Mouse (Mus musculus) v-Abl transformed pro-B cells (cell line): ENCODE measurements around the gene Ackr2.

Experiments used
- in situ Hi-C, 2 experiments: fragments of 400-800 bp; cut with MboI; formaldehyde crosslinking; loops; one replicate each; pipeline ENCODE4 v1.15.1; 2025; ENCODE audit not compliant: unreplicated experiment in 2 of 2

The Ackr2 gene

DNA sequence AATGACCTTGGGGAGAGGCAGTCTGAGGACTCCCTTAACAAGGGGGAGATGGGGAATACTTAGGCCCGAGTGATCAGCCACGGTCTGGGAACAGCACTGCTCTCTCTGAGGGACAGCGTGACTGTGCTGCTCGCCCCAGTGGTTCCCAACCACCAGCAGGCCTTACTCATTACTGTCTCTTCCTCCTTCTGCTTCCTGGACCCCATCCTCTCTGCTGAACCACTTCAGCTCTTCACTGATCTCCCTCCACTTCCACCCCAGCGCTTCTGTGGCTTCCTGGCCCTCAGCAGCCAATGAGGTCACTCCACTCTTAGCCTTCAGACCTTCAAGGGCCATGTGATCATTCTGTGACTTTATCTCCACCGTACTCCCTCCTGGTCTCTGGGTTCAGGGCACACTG, 11.5 kb downstream of the Ackr2 start:
- in situ Hi-C loops: no loop called here

DNA sequence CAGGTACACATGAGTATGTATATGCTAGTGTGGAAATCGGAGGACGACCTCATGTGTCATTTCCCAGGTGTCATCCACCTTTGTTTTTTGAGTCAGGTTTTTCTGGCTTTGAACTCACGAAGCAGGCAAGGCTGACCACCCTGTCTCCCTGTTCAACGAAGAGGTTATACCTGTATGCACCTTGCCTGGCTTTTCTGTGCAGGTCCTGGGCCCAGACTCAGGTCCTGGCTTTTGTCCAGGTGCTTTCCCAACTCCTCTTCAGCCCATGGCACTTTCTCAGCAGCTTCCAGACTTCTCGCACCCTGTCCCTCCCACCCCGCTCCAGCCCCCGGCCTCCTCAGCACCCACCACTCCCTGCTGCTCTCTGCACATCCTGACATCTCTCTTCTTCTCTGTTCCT, 13.0 kb downstream of the Ackr2 start:
- in situ Hi-C loops: no loop called here

GRCm38 (mm10) chr9:121912786-121913185, 14.6 kb downstream of the Ackr2 start:
- in situ Hi-C loops: no loop called here

DNA sequence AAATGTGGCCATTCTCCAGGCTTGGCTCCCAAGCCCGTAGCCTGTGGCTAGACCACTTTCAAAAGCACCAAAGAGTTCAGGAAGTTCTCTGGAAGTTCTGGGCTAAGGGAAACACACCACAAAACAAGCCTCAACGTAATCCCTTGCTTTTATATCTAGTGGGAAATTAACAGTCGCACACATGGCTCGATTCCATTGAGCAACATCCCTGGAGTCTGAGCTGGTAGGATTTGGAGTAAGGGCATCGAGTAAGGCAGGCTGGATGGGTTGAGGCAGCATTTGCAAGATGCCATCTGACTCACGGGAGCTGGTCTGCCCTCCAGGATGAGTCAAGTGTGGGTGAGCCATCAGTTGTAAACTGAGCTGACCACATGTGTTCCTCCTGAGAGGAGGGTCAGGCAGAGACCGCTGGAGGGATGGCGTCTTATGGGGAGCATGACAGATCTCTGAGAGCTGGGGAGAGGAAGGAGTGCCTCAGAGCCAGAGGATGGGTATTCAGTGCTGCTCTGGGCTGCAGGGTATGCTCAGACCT, 16.1 kb downstream of the Ackr2 start:
- in situ Hi-C loops: no loop called here

- in situ Hi-C loops: no loop called here
Observed at GRCm38 (mm10) chr9:121915056-121915455, 16.9 kb downstream of the Ackr2 start.

GRCm38 (mm10) chr9:121916102-121916501, 17.9 kb downstream of the Ackr2 start, which contains the start of gene Cyp8b1:
TSS of gene Cyp8b1 (minus strand) at chr9:121916305.
- in situ Hi-C loops: no loop called here

GRCm38 (mm10) chr9:121919027-121919501, 20.9 kb downstream of the Ackr2 start:
- in situ Hi-C loops: no loop called here

DNA sequence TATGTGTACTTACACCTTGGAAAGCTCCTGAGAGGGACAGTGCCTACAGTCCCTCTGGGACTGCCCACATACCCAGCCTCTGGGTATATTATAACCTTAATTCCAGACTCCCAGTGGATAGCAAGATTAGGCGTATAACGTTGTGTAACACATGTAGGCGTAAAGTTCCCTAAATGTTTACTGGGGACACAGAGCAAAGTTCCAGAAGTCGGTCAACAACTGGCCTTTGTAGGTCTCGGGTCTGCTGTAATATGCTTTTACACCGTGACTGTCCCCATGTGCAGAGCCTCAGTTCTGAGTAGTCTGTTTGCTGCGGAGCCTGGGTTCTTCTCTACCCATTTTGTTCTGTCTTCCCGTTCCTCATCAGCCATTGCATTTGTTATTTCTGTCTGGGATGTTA, 25.3 kb downstream of the Ackr2 start:
- in situ Hi-C loops: no loop called here

DNA sequence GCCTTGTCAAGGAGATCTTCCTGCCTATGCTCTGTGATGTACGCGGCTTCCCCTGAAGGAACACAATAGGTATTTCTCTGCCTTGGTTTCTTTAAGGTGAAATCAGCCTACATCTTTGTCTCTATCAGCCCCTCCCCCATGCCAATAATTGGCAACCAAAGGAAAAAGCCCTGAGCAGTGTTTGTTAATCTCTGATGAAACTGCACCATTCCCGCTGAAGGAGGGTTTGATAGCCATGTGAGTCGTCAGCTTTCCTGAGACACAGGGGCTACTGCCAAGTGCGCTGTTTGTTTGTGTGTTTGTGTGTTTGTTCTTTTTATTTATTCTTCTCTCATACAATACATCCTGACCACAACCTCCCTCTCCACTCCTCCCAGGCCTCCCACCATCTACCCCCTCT, 25.8 kb downstream of the Ackr2 start:
- in situ Hi-C loops: no loop called here

- in situ Hi-C loops: no loop called here
Observed at GRCm38 (mm10) chr9:121924901-121925560, 26.9 kb downstream of the Ackr2 start.

DNA sequence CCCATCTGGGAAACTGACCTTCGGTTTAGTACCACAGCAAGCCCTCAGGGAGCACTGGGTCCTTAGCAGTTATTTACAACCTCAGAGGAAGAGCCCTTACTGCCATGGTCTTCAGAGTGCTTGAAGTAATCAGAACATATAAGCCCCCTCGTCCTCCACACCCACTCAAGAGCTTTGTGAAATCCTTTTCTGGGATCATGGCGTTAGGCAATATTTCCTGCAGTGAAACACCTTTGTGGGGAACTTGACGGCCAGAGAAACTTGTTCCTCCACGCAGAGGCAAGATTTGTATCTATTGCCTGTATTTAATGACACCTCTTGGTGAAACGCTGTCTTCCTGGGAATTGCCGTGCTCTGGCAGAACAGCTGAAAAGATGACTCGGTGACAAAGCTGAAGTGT, 27.8 kb downstream of the Ackr2 start:
- in situ Hi-C loops: no loop called here

DNA sequence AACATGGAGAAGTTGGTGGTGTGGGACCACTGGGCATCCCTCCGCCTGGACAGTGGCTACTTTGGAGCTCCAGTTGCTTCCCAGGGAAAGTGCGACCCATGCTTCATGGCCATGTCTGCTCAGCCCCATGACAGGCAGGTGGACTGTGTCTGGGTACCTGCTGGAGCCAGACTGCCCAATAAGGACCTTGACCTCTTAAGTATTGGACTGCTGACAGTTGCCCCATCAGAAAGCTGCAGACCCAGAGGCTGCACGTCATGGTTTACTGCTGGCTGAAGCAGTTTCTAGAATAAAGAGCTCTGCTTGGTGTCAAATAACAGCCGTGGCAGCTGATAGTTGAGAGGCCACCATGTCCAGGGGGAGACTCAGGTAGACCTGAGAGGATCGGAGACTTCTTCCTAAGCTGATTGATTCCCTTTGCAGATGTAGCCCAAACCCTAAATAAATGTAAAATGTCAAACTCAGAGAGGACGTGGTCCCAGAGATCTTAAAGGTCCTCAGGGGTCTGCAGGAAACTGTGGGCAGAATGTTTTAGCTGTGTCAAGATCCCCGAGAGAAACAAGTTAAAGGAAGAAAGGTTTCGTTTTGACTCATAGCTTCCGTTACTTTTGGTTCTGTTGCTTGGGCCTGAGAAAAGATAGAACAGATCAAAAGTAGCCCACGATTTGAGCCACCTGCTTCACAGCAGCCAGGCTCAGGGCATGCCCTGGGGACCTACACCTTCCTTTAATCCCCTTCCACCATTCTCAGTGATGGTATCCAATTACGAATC, 28.7 kb downstream of the Ackr2 start:
- in situ Hi-C loops: no loop called here

GRCm38 (mm10) chr9:121927721-121928120, 29.6 kb downstream of the Ackr2 start:
- in situ Hi-C loops: no loop called here

GRCm38 (mm10) chr9:121928498-121928897, 30.3 kb downstream of the Ackr2 start:
- in situ Hi-C loops: no loop called here

GRCm38 (mm10) chr9:121934856-121935255, 36.7 kb downstream of the Ackr2 start:
- in situ Hi-C loops: no loop called here

DNA sequence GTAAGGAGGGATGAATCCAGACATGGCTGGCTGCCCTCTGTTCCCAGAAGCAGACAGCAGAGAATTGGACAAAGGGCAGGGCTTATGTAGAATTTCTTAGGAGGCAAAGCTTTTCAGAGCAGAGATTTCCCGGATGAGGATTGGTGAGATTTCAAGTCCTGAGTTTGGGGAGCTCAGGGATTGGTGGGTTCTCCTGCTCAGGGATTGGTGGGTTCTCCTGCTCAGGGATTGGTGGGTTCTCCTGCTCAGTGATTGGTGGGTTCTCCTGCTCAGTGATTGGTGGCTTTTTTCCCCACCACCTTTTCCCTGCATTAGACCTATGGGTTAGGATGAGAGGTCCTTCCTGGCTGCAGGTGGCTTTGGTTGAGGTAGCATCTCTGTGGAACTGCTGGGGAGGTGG, 38.8 kb downstream of the Ackr2 start:
- in situ Hi-C loops: no loop called here

DNA sequence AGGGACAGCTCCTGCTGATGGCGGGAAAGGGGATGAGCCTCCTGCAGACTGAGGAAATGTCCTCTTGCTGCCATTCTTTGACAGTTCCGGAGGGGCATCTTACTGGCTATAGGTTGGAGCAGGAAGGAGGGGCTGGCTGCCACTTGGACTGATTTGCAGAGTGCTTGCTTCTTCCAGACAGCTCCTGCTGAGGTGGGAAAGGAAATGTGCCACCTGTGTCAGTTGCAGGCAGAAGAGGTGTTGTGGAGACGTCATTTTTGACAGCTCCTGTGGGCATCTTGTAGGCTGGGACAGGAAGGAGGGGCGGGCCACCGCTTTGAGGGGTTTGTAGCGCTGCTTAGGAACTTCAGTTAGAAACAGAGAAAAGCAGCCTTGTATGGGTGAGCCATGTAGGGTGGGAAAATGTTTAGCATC, 39.3 kb downstream of the Ackr2 start:
- in situ Hi-C loops: no loop called here

GRCm38 (mm10) chr9:121937944-121938355, 39.8 kb downstream of the Ackr2 start:
- in situ Hi-C loops: no loop called here

- in situ Hi-C loops: no loop called here
Observed at GRCm38 (mm10) chr9:121943005-121943404, 44.9 kb downstream of the Ackr2 start.

DNA sequence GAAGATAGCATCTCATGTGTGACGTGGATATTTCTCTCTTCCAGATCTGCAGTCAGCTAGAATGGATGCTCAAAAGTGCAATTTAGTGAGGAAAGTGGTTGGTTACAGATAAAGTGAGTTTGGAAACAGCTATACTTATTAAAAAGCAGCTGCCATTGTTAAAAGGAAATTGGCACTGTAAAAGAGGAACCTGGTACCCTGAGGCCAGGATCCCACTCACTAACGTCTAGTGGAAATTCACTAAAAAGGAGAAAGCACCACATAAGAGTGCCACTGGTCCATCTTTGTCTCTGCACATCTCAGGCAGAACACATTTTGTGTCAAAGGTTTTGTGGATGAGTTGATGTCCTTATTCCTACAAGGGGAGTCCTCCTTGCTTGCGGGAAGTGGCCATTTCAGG, 45.5 kb downstream of the Ackr2 start:
- in situ Hi-C loops: no loop called here

GRCm38 (mm10) chr9:121947784-121948183, 49.6 kb downstream of the Ackr2 start:
- in situ Hi-C loops: loop anchor here (5.0 kb wide), 3 partner anchors 35 to 65 kb away; no protein-coding TSS in a partner anchor

DNA sequence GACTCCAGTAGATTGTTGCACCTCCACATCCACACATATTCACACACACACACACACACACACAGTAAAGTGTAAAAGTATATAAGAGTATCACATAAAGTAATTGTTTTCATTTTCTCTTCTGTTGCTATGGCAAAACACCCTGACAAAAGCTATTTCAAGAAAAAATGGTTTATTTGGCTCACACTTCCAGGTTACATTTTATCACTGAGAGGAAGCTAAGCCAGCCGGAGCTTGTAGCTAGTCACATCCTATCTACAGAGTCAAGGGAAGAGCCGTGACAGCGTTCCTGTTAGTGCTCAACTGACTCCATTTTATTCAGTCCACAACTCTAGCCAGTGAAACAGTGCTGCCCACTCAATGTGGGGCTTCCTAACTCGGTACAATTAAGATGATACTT, 50.3 kb downstream of the Ackr2 start:
- in situ Hi-C loops: loop anchor here (5.0 kb wide), 3 partner anchors 34 to 66 kb away; no protein-coding TSS in a partner anchor
